Mouse (Mus musculus): ENCODE results near the gene Sap30bp. TPM values are rescaled to one million over a fixed set of nuclear protein-coding genes. Genes with fewer than 3 reads are reported as not detected.

Sap30bp gene
- polyA plus RNA-seq, 1 experiment from 2014 or later = 40.5 TPM

- H3K4me3 ChIP-seq (replicated peaks) = no peak overlapping the region
- H3K9me3 ChIP-seq (replicated peaks) = no peaks in the 10 kb centered on the region
- no peaks in the 10 kb centered on the region for H3K27me3 ChIP-seq (replicated peaks)
- WGBS = 93% methylated on average over 5 of the region's 5 CpGs
- no peak overlapping the region for H3K27ac ChIP-seq (replicated peaks)
- no peak overlapping the region for H3K4me2 ChIP-seq
- H3K9ac ChIP-seq (replicated peaks) = no peak overlapping the region
- H3K36me3 ChIP-seq = peaks cover 29% of the 10 kb centered on the region
- no peaks in the 10 kb centered on the region for H3K4me1 ChIP-seq
- no peak for ATAC-seq (ENCODE audit: low FRiP score)
Measured at GRCm38 (mm10) chr11:115911134-115911561, 21.9 kb upstream of the Sap30bp start.

GRCm38 (mm10) chr11:115911632-115912376, 21.3 kb upstream of the Sap30bp start, which contains the start of gene Smim6:
Gene Smim6, plus strand, starts transcription at chr11:115912017.
- no peak for ATAC-seq (ENCODE audit: low FRiP score)
- 74% methylated on average over 11 of the region's 11 CpGs for WGBS
- H3K4me3 ChIP-seq (replicated peaks) = no peak within 1 kb of the TSS

DNA sequence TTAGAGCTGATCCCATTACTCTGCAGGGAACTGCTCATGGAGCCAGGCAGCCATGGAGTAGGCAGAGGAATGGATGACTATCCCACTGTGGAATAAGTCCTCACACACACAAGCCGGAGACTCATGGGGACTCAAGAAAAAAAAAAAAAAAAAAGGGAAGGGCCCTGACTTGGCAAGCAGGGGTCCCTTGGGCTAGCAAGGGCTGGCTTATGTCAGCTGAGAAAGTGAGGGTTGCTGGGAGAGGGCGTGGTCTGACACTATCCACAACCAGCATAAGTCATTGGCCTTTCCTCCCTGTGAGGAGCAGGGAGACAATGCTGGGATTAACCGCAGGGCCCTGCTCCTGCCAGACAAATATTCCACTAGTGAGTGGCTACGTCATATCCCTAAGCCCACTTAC, 16.5 kb upstream of the Sap30bp start:
- H3K27me3 ChIP-seq (replicated peaks) = no peaks in the 10 kb centered on the region
- ATAC-seq (ENCODE audit: low FRiP score) = no peak
- peaks cover 37% of the 10 kb centered on the region for H3K36me3 ChIP-seq
- no peaks in the 10 kb centered on the region for H3K4me1 ChIP-seq
- H3K9ac ChIP-seq (replicated peaks) = no peak overlapping the region
- no peak overlapping the region for H3K27ac ChIP-seq (replicated peaks)
- no peak overlapping the region for H3K4me2 ChIP-seq
- H3K4me3 ChIP-seq (replicated peaks) = no peak overlapping the region
- 86% methylated on average over 4 of the region's 4 CpGs for WGBS
- H3K9me3 ChIP-seq (replicated peaks) = no peaks in the 10 kb centered on the region

More at GRCm38 (mm10) chr11:115911632-115912376, 21.3 kb upstream of the Sap30bp start, which contains the start of gene Smim6:
- no peaks in the 10 kb centered on the region for H3K27me3 ChIP-seq (replicated peaks)
- no peaks in the 10 kb centered on the region for H3K9me3 ChIP-seq (replicated peaks)
- no peak within 1 kb of the TSS for H3K27ac ChIP-seq (replicated peaks)
- no peak within 1 kb of the TSS for H3K4me2 ChIP-seq
- no peak within 1 kb of the TSS for H3K9ac ChIP-seq (replicated peaks)
- H3K36me3 ChIP-seq = peaks cover 34% of the 10 kb centered on the region
- H3K4me1 ChIP-seq = no peaks in the 10 kb centered on the region

GRCm38 (mm10) chr11:115918637-115919036, 14.4 kb upstream of the Sap30bp start:
- Histone ChIP-seq H3K27ac (replicated peaks) (no peak overlapping the region), H3K9me3 (replicated peaks) (no peaks in the 10 kb centered on the region), H3K27me3 (replicated peaks) (no peaks in the 10 kb centered on the region), H3K4me1 (no peaks in the 10 kb centered on the region), H3K4me2 (no peak overlapping the region), H3K4me3 (replicated peaks) (no peak overlapping the region), H3K9ac (replicated peaks) (no peak overlapping the region), H3K36me3 (peaks cover 39% of the 10 kb centered on the region)
- 87% methylated on average over 5 of the region's 5 CpGs for WGBS
- ATAC-seq (ENCODE audit: low FRiP score) = no peak

DNA sequence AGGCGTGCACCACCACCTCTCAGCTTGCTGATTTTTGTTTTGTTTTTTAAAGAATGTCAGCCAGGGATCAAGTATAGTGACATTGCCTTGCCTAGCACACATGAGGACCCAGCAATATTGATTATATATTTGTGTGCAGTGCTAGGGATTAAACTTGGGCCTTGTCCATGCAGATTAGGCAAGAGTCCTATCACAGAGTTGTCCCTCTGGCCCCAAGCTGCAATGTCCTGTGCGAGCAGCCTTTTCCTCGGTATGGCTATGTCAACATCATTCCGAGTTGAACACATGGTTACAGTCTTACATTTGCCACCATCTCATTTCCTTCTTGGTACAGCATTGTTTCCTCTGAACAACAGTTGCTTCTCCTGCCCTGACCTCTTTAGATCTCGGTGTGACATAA, 14.0 kb upstream of the Sap30bp start:
- Histone ChIP-seq H3K9me3 (replicated peaks) (no peaks in the 10 kb centered on the region), H3K27me3 (replicated peaks) (no peaks in the 10 kb centered on the region), H3K27ac (replicated peaks) (no peak overlapping the region), H3K36me3 (peaks cover 40% of the 10 kb centered on the region), H3K4me2 (no peak overlapping the region), H3K4me1 (no peaks in the 10 kb centered on the region), H3K4me3 (replicated peaks) (no peak overlapping the region), H3K9ac (replicated peaks) (no peak overlapping the region)
- 90% methylated on average over 5 of the region's 5 CpGs for WGBS
- no peak for ATAC-seq (ENCODE audit: low FRiP score)

DNA sequence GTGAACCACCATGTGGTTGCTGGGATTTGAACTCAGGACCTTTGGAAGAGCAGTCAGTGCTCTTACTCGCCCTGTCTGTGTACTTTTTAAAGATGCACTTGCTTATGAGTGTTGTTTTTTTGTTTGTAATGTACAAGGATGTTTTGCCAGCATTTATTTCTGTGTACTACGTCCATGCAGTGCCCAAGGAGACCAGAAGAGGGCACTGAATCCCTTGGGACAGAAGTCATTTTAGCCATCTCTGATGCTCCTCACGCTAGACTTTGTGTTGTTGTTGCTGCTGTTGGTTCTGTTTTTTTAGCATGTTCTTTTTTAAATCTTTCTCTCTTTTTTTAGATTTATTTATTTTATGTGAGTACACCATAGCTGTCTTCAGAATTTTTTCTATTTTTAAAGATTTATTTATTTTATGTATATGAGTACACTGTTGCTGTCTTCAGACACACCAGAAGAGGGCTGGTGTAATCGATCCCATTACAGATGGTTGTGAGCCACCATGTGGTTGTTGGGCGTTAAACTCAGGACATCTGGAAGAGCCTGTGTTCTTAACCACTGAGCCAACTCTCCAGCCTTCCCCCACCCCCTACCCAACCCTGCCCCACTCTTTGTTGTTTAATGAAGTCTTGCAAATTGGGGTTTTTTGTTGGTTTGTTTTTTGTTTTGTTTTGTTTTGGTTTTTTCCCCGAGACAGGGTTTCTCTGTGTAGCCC, 12.8 kb upstream of the Sap30bp start:
- Histone ChIP-seq H3K27me3 (replicated peaks) (no peaks in the 10 kb centered on the region), H3K4me3 (replicated peaks) (no peak overlapping the region), H3K9ac (replicated peaks) (no peak overlapping the region), H3K9me3 (replicated peaks) (no peaks in the 10 kb centered on the region), H3K36me3 (peaks cover 42% of the 10 kb centered on the region), H3K4me2 (no peak overlapping the region), H3K27ac (replicated peaks) (no peak overlapping the region), H3K4me1 (no peaks in the 10 kb centered on the region)
- WGBS = 46% methylated on average over 6 of the region's 6 CpGs
- no peak for ATAC-seq (ENCODE audit: low FRiP score)

DNA sequence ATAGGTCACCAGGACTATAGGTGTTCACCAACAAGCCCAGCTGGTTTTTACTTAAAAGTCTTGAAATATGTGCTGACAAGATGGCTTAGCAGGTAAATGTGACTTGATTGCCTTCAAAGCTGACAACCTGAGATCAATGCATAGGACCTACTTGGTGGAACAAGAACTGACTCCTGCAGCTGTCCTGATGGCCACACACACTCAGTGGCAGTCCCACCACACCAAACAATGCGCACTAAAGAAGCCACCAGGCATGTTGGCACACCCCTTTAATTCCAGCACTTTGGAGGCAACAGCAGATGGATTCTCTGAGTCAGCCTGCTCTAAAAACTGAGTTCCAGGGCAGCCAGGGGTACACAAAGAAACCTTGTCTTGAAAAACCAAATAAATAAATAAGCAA, 11.1 kb upstream of the Sap30bp start:
- H3K9ac ChIP-seq (replicated peaks) = no peak overlapping the region
- H3K27ac ChIP-seq (replicated peaks) = no peak overlapping the region
- H3K4me1 ChIP-seq = no peaks in the 10 kb centered on the region
- peaks cover 30% of the 10 kb centered on the region for H3K36me3 ChIP-seq
- H3K9me3 ChIP-seq (replicated peaks) = no peaks in the 10 kb centered on the region
- 100% methylated on average over 1 of the region's 1 CpGs for WGBS
- ATAC-seq (ENCODE audit: low FRiP score) = no peak
- no peak overlapping the region for H3K4me2 ChIP-seq
- no peaks in the 10 kb centered on the region for H3K27me3 ChIP-seq (replicated peaks)
- H3K4me3 ChIP-seq (replicated peaks) = no peak overlapping the region

- Histone ChIP-seq H3K4me2 (no peak overlapping the region), H3K4me3 (replicated peaks) (no peak overlapping the region), H3K27me3 (replicated peaks) (no peaks in the 10 kb centered on the region), H3K4me1 (peaks cover 19% of the 10 kb centered on the region), H3K27ac (replicated peaks) (no peak overlapping the region), H3K36me3 (peaks cover 27% of the 10 kb centered on the region), H3K9ac (replicated peaks) (no peak overlapping the region), H3K9me3 (replicated peaks) (no peaks in the 10 kb centered on the region)
- no peak for ATAC-seq (ENCODE audit: low FRiP score)
- 88% methylated on average over 8 of the region's 8 CpGs for WGBS
Measured at GRCm38 (mm10) chr11:115929031-115929430, 4.1 kb upstream of the Sap30bp start.

DNA sequence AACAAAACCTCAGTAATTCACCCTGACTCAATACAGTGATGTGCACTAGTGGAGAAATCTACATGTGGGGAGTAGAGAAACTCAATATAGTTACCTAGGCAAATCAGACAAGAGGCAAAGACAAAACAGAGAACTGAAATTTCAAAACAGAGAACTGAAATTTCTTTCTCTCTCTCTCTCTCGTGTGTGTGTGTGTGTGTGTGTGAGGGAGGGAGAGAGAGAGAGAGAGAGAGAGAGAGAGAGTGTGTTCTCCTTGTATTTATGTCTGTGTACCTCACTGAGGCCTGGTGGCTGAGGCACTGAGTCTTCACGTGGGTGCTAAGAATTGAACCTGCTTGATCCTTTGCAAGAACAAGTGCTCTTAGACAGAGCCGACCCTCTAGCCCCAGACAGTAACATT, 3.3 kb upstream of the Sap30bp start:
- H3K4me3 ChIP-seq (replicated peaks) = no peak overlapping the region
- WGBS = 74% methylated on average over 3 of the region's 3 CpGs
- H3K36me3 ChIP-seq = peaks cover 20% of the 10 kb centered on the region
- no peak for ATAC-seq (ENCODE audit: low FRiP score)
- no peak overlapping the region for H3K4me2 ChIP-seq
- H3K9me3 ChIP-seq (replicated peaks) = no peaks in the 10 kb centered on the region
- H3K4me1 ChIP-seq = peaks cover 27% of the 10 kb centered on the region
- H3K27me3 ChIP-seq (replicated peaks) = no peaks in the 10 kb centered on the region
- H3K9ac ChIP-seq (replicated peaks) = no peak overlapping the region
- H3K27ac ChIP-seq (replicated peaks) = no peak overlapping the region

DNA sequence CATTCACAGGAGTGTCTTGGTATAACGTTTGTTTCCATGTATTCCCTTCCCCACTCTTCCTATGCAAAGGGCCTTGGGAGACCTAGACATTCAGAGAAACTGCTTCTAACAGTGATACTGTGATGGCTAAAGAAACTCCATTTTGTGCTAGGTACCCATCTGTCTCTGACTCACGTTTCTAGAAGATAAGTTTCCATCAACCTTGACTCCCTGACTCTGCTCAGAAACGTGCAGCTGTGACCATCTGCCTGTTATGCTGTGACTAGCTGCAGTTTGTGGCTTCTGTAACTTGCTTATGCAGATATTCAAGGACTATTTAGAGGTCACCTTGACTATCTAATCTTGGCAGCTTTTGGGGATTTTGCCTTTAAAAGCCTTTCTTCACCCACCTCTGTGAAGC, 1.8 kb upstream of the Sap30bp start:
- H3K4me3 ChIP-seq (replicated peaks) = no peak overlapping the region
- H3K4me1 ChIP-seq = peaks cover 40% of the 10 kb centered on the region
- no peak for ATAC-seq (ENCODE audit: low FRiP score)
- H3K4me2 ChIP-seq = no peak overlapping the region
- H3K27me3 ChIP-seq (replicated peaks) = no peaks in the 10 kb centered on the region
- 74% methylated on average over 3 of the region's 3 CpGs for WGBS
- H3K36me3 ChIP-seq = peaks cover 24% of the 10 kb centered on the region
- no peaks in the 10 kb centered on the region for H3K9me3 ChIP-seq (replicated peaks)
- no peak overlapping the region for H3K9ac ChIP-seq (replicated peaks)
- H3K27ac ChIP-seq (replicated peaks) = no peak overlapping the region

- Histone ChIP-seq H3K27ac (replicated peaks) (peak overlapping the region; percentile 58), H3K4me2 (peak overlapping the region; percentile 74), H3K4me3 (replicated peaks) (peak overlapping the region; percentile 62), H3K9me3 (replicated peaks) (no peaks in the 10 kb centered on the region), H3K4me1 (peaks cover 44% of the 10 kb centered on the region), H3K27me3 (replicated peaks) (no peaks in the 10 kb centered on the region), H3K36me3 (peaks cover 25% of the 10 kb centered on the region), H3K9ac (replicated peaks) (peak overlapping the region; percentile 55)
- WGBS = 1% methylated on average over 16 of the region's 16 CpGs
- peak; percentile 61 for ATAC-seq (ENCODE audit: low FRiP score)
Measured at GRCm38 (mm10) chr11:115933747-115934110, 647 bp downstream of the Sap30bp start.

- Histone ChIP-seq H3K4me3 (replicated peaks) (no peak overlapping the region), H3K4me2 (no peak overlapping the region), H3K36me3 (peaks cover 61% of the 10 kb centered on the region), H3K9me3 (replicated peaks) (no peaks in the 10 kb centered on the region), H3K4me1 (peaks cover 17% of the 10 kb centered on the region), H3K27ac (replicated peaks) (no peak overlapping the region), H3K27me3 (replicated peaks) (no peaks in the 10 kb centered on the region), H3K9ac (replicated peaks) (no peak overlapping the region)
- no peak for ATAC-seq (ENCODE audit: low FRiP score)
- WGBS = 41% methylated on average over 6 of the region's 6 CpGs
Measured at GRCm38 (mm10) chr11:115939690-115940329, 6.7 kb downstream of the Sap30bp start.
